Mouse (Mus musculus) heart, adult 2 months (tissue): ENCODE results near the gene Mgat4c.

Source experiments
- CTCF ChIP-seq: fragments of 200-600 bp; IDR thresholded peaks from 2 replicates; pipeline ENCODE4 v1.8.1; 2022; ENCODE audit warnings: antibody characterized with exemption, mild to moderate bottlenecking, moderate library complexity
- EP300 ChIP-seq: fragments of 200-500 bp; IDR thresholded peaks from 2 replicates; pipeline ENCODE4 v1.6.1; 2011; ENCODE audit warnings: low read depth, low read length, control low read depth; ENCODE audit not compliant: insufficient read depth

GRCm38 (mm10) chr10:101816902-101817301, 135.6 kb downstream of the Mgat4c start:
- TF ChIP-seq EP300 = no peak
- TF ChIP-seq CTCF = no peak
